Mouse (Mus musculus) c-Kit-positive CD71-negative TER-119-negative erythroid progenitor cells, embryonic 14.5 days (primary cell): ENCODE measurements at regions not wholly inside any gene's neighbourhood (a gene's known extent, or its start where the extent isn't known, plus 50 kb on each side); places are given as distances from the start of the nearest gene placed in this dataset.

ENCODE experiments used
- DNase-seq: peaks from one replicate; pipeline ENCODE4 v3.0.0-alpha.2; 2013; ENCODE audit warnings: low read depth

DNA sequence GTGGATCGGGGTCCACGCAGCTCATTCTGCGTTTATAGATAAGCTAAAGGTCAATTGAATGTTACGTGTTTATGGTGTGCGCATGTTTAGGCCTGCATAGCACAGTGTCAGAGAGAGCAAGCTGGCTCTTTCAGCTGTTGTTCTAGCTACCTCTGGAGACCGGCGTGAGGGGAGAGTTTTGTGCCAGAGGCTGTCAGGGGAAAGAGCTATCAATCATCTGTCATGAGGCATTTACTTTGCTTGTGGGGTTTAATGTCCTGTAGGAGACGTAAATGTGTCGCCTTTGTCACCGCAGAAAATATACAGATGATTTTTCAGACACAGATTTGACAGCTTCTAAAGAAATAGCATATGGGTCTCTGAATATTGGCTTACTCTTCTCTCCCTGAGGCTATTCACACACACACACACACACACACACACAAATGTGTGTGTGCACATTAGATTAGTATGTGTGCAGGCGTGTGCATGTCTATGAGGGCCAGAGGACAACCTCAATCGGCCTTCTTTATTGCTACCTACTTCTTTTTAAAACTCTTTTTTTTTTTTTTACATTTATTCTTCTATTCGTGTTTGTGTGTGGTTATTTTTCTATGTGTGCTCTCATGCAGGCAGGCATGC, 432.0 kb upstream of the Mctp2 start:
- no peak for DNase-seq

DNA sequence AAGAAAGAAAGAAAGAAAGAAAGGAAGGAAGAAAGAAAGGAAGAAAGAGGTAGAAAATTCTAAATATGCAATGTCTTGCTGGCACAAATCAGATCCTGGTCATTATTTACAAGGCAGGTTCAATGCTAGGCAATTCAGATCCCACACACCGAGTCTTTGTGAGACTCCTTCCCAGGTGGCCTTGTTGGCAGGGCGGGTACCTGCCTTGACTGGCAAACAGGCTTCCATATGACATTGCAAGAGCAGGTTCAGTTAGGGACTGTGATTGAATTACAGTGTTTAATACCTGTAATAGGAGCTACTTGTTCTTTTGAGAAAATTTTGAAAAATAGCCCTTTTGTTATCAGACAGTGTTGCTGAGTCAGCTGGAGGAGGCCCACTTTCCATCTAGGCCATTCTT, 436.0 kb upstream of the Mctp2 start:
- DNase-seq, result no peak

DNA sequence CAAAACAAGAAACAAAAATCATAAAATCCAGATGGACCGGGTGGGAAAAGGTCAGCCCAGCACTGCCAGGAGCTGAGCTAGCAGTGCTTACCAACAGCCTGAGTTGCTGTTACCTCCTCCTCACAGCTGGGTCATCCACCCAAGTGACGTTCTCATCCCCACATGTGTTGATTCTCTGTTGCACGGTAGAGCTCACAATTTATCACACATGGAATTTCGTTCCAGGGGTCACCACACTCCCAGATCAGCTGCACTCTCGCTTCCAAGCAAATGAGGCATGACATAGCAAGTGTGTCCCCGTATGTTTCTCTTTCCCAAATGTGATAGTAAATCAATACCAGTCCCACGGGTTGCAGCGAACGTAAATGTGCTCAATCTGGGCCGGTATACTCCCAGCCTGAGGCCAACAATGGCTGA, 445.1 kb upstream of the Mctp2 start:
- DNase-seq, result no peak

DNA sequence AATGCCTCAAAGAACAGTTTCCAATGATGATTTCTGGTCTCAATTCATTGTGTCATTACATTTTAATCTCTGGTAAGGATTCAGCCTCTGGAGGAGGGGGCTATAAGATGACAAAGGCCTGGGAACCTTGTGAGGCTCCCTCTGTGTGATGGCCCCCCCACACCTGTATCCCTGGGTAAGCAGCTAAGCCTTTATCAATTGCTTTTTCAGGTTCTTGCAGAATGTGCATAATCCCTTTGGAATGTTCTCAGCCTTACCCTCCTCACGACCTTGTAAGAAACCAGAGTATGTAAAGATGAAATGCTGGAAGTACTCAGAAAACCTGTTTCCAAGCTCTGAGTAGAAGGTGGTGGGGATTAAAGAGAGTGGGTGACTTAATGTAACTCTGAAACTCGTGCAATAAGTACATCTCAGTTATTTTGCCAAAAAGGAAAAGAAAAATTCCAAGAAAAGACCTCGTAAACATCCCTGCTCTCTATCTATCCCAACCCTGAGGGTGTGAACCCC, 446.7 kb upstream of the Mctp2 start:
- no peak for DNase-seq

DNA sequence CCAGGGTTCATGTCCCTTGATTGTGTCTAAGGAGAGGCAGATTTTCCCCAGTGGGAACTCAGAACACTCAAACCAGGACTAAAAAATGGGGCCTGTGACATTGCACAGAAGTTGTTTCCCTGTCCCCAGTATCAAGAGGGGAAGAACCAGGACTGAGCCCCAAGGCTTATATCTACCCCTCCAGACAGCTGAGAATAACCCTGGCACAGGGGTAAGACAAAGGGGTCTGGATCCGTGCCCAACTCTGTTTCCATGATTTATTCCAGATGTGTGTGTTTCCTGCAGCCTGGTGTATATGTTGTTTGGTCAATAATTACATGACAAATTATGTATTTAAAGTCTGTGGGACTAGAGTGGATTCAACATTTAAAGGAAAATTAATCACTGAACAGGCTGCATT, 456.3 kb upstream of the Mctp2 start:
- DNase-seq, result no peak

- DNase-seq, result no peak
These were observed 462.3 kb upstream of the Mctp2 start for GRCm38 (mm10) chr7:72768705-72769104.

DNA sequence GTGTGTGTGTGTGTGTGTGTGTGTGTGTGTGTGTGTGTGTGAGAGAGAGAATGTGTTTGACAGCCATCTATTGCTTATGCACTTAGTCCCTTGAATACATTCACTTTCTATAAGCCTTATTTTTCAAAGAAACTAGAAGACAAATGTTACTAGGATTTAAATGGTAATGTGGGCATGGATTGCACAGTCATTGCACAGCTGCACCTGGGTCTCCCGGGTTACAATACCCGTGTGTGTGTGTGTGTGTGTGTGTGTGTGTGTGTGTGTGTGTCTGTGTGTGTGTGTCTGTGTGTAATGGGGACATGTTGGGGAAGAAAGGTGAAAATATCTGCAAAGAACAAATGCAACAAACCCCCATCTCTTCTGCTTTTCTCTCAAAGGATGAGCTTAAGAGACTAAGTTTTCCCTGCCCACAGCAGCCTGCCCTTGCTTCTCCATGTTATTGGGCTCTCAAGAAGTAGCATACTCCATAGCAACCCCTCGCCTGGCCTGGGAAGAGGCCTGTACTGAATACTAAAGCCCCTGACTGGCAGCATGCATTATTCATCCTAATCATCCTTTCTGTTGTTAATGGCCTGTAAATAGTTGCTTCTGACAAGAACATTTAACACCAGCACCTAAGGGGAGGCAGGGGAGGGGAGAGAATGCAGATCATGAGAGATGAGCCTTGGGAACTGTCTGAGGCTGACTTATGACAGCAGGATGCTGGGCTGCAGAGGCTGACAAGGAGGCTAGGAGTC, 467.8 kb upstream of the Mctp2 start:
- no peak for DNase-seq

DNA sequence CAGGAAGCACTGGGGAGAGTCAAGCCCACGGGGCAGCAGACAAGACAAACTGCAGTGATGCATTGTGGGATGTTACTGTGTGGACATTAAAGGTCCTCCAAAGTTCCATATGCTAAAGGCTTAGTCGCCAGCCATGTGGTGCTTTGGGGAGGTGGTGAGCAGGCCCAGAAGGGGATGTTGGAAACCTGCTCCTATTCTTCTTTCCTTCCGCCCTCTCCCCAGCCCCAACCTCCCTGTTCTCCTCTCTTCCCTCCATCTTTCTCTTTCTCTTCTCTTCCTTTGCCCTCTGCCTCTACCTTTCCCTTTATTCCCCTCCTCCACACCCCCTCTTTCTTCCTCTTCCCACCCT, 468.3 kb upstream of the Mctp2 start:
- no peak for DNase-seq

DNA sequence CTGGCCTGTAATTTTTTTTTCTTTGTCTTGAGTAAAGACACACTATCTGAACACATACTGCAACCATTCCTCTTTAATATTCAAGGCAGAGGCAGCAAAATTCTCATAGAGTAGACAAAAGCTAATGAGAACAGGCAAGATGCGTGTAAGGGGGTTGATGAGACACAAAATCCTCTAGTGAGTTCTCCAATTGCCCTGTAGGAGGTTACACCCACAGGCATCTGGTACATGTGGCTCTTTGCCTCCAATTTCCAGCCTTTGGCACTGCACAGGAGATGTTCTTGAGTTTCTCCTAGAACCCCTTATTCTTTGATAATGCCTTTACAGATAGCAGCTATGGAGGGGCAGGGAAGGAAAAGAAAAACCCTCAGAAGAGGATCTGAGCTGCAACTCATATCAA, 480.9 kb upstream of the Mctp2 start:
- DNase-seq, result no peak

- DNase-seq, result no peak
These were observed 481.9 kb upstream of the Mctp2 start for GRCm38 (mm10) chr7:72788261-72788660.

DNA sequence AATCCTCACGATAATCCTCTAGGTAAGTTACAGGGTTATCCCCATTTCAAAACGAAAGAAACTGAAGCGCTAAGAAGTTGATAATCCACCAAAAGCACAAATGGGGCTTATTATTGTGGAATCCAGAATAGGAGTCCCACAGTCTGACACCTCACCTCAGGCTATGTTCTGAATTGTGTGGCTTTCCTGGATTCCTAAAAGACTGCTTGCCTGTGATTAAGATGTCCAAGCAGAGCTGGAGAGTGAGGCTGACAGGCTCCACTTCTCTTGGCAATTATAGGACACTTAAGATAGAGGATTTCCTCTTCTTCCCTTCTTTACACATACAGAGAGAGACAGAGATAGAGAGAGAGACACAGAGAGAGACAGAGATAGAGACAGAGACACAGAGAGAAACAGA, 515.7 kb upstream of the Mctp2 start:
- no peak for DNase-seq

- no peak for DNase-seq
These were observed 520.2 kb upstream of the Mctp2 start for GRCm38 (mm10) chr7:72826597-72826996.

DNA sequence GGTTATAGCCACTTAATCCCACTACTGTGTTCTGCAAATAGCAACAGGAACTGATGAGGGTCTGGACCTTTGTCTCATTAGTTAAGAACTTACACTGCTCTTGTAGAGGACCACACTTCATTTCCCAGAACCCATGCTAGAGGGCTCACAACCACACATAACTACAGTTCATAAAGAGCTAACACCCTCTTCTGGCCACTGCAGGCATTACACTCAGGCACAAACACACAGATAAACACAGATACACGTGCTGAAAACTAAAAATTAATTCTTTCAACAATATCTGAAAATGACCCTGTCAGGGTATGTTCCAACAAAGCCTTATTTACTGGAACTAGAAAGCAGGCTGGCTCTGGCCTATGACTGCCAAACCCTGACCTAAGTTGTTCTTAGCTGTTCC, 529.0 kb upstream of the Mctp2 start:
- DNase-seq, result no peak

DNA sequence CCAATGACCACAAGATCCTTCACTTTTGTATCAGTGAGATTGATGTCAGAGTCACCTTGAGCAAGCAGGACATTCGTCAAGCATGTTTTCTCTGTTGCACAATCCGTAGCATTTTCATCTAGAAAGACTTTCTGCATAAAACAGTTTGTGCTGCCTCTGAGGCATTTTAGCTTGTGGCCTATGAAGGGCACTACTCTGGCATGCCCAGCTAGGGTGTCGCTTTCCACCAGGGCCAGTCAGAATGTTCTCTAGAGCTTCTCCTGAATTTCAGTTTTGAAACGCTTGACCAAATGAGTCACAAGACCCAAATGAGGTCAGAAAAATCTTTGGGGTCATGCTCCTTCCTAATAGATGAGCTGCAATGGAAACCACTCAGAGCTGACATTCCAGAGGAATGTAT, 529.6 kb upstream of the Mctp2 start:
- no peak for DNase-seq

GRCm38 (mm10) chr7:72836457-72836985, 530.1 kb upstream of the Mctp2 start:
- no peak for DNase-seq

DNA sequence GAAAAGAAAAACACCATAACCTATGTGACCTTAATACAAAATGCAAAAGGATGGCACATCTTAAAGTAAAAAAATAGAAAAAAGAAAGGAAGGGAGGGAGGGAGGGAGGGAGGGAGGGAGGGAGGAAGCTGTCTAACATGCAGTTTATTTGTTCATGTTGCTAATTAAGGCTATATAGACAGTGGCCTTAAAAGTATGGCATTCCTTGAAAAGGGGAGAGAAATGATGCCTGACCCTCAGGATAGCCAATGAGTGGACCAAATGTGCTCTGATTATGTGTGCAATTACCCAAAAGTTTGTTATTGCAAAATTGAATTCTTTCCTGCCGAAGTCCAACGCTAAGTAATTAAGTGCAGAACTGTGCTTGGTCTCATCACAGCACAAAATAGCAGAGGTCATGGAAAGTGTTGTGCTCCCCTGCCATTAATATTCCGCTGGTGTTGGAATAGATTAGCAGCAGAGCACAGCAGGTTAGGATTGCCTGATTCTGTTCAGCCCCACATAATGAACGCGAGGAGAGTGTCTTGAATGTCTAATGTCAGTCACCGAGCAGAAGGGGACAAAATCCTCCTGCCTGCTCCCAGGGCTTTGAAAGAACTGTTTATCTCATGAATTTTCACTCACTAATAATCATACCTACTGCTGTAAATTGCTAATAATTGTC, 531.7 kb upstream of the Mctp2 start:
- no peak for DNase-seq

DNA sequence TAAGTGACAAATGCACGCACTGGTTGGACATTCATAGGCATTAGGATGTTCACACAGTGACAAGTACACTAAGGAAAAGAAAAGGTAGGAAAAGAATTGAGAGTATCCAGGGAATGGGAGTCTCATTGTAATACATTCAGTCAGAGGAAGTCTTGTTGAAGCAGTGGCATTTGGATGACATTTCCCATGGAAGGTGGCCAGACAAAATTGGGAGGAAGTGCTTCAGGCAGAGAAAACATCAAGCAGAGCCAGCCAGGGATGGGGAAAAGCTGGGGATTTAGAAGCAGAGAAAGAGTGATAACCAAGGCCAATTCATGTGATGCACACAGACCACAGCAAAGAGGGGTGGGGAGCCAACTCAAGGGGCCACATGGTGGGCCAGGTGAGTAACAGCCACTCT, 524.0 kb upstream of the Rgma start:
- DNase-seq, result no peak

DNA sequence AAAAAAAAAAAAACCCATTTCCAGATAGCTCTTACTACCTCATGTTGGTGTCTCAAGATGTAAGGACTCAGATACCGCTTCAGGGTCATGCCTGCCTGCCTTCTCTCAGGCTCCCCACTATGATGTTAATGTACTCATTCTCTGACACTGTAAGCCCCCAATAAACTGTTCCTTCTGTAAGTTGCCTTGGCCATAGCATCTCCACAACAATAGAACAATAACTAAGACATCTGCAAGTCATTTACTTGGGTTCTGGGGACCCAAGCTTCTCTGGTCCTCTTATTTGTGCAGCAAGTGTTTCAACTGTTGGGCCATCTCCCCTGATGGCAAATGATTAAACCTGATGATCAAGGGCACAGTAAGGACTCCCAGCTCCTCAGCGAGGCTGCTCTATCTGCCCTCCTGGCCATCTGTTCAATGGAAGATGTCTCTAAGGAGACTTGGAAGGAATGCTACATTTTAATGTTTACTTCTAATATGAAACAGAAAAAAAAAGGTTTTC, 520.8 kb upstream of the Rgma start:
- no peak for DNase-seq

- DNase-seq, result no peak
These were observed 508.1 kb upstream of the Rgma start for GRCm38 (mm10) chr7:72866966-72867754.

DNA sequence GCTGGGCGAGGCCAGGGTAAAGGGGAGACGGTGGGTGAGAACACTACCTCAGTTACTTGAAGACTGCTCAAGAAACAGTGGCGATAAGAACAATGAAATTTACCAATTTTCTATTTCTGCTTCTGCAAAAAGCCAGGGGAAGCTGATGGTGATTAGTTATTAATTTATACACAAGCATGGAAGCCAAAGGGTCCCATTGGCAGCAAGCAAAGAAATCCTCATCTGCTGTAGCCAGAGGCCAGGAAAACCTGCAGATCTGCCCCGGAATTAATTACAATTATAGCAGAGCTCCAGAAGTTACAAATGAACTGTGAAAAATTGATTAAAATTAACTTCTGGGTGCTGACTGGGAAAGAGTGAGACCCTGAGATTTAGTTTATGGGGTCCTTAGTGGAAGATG, 506.2 kb upstream of the Rgma start:
- no peak for DNase-seq

DNA sequence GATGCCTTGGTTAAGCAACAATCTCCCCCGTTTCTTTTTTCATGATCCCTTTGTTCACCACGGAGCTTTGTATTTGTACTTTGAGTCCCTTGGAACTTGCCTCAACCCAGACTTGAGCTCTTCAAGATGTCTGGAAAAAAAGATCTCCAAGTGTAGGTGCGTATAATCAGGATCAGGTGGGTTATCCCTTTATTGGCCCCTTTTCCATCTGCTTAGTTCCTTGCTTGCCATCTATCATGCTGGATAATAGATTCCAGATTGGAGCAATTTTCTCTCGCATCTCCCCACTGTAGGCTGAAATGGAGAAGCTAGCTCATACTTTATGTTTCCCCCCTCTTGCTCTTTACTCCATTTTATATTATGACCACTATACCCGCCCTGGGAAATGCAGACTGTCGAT, 474.5 kb upstream of the Rgma start:
- DNase-seq, result no peak

GRCm38 (mm10) chr7:72905891-72906290, 469.4 kb upstream of the Rgma start:
- DNase-seq, result no peak
